Mouse (Mus musculus) brain, embryonic 18.5 days (tissue): ENCODE results near the gene Galnt16.

Experiments used
- DNase-seq: peaks from one replicate; pipeline ENCODE4 v3.0.0-alpha.2; 2012; ENCODE audit warnings: low read depth, low spot score

Galnt16 gene

GRCm38 (mm10) chr12:80663935-80664334 lies 145.9 kb downstream of the Galnt16 start:
- DNase-seq = no peak

GRCm38 (mm10) chr12:80668391-80668790 lies 150.3 kb downstream of the Galnt16 start:
- no peak for DNase-seq

GRCm38 (mm10) chr12:80673170-80673569 lies 155.1 kb downstream of the Galnt16 start:
- DNase-seq = no peak
